Mouse (Mus musculus) kidney, embryonic 15.5 days (tissue): ENCODE measurements around the gene Cmc2. TPM values are rescaled to one million over a fixed set of nuclear protein-coding genes. Genes with fewer than 3 reads are reported as not detected.

Source experiments
- ATAC-seq: fragments of 200-750 bp; cut with Nextera tagmentation; replicated peaks from 2 replicates; pipeline ENCODE4 v1.8.0; 2017; ENCODE audit warnings: moderate TSS enrichment; ENCODE audit not compliant: low FRiP score
- H3K27ac ChIP-seq: fragments of 300-500 bp; sonication (generic); 2 replicates; pipeline ENCODE4 v1.5.1; 2015; ENCODE audit warnings: mild to moderate bottlenecking, inconsistent platforms
- H3K27me3 ChIP-seq: fragments of 300-500 bp; sonication (generic); 2 replicates; pipeline ENCODE4 v1.6.1; 2015; ENCODE audit warnings: inconsistent platforms
- H3K36me3 ChIP-seq: fragments of 300-500 bp; sonication (generic); 2 replicates; pipeline ENCODE4 v1.6.1; 2015; ENCODE audit warnings: inconsistent platforms
- H3K4me1 ChIP-seq: fragments of 300-500 bp; sonication (generic); 2 replicates; pipeline ENCODE4 v1.6.1; 2015; ENCODE audit warnings: inconsistent platforms
- H3K4me2 ChIP-seq: fragments of 300-500 bp; sonication (generic); 2 replicates; pipeline ENCODE4 v1.6.1; 2015; ENCODE audit warnings: moderate library complexity, mild to moderate bottlenecking, inconsistent platforms
- H3K4me3 ChIP-seq: fragments of 300-500 bp; sonication (generic); replicated peaks from 2 replicates; pipeline ENCODE4 v1.5.1; 2015; ENCODE audit warnings: mild to moderate bottlenecking, inconsistent platforms
- H3K9ac ChIP-seq: fragments of 300-500 bp; sonication (generic); 2 replicates; pipeline ENCODE4 v1.6.1; 2015; ENCODE audit warnings: mild to moderate bottlenecking, inconsistent platforms
- H3K9me3 ChIP-seq: fragments of 300-500 bp; sonication (generic); replicated peaks from 2 replicates; pipeline ENCODE4 v1.6.1; 2016; ENCODE audit warnings: inconsistent platforms
- whole genome bisulfite sequencing: fragments of 180-500 bp; shearing (Covaris S2); methylation state at CpG from one replicate; pipeline ENCODE4 v1.1.7; 2015; ENCODE audit warnings: mixed read lengths; 5-methylcytosine and 5-hydroxymethylcytosine counted together
- polyA plus RNA-seq: library from polyadenylated mRNA; unstranded; fragments of >200 nt; fragmentation: Nextera tagmentation; extraction: Ambion mirVana; gene quantifications from 2 replicates; pipeline ENCODE4 v1.2.1, GENCODE M21; 2015

Gene Cmc2
- polyA plus RNA-seq, 1 experiment from 2014 or later: 87.7 TPM

- peak overlapping the region; percentile 98 for H3K4me3 ChIP-seq
- under 1% methylated on average over 62 of the region's 62 CpGs for WGBS
- no peaks in the 10 kb centered on the region for H3K27me3 ChIP-seq
- H3K4me2 ChIP-seq: peak overlapping the region; percentile 94
- ATAC-seq: peak; percentile 59
- peaks cover 31% of the 10 kb centered on the region for H3K4me1 ChIP-seq
- peaks cover 17% of the 10 kb centered on the region for H3K36me3 ChIP-seq
- H3K27ac ChIP-seq: 0 out of 2 replicates have a peak overlapping the region, but pooled peaks have one; percentile 45
- no peaks in the 10 kb centered on the region for H3K9me3 ChIP-seq
- H3K9ac ChIP-seq: peak overlapping the region; percentile 88
Measured at GRCm38 (mm10) chr8:116943555-116944384, 22.5 kb upstream of the Cmc2 start.

GRCm38 (mm10) chr8:116943161-116943554 lies 21.9 kb upstream of the Cmc2 start, which contains the start of gene Atmin:
Gene Atmin, plus strand, starts transcription at chr8:116943393.
- peak; percentile 91 for ATAC-seq
- Histone ChIP-seq H3K27me3 (no peaks in the 10 kb centered on the region), H3K4me3 (peak within 1 kb of the TSS; percentile 98), H3K27ac (0 out of 2 replicates have a peak within 1 kb of the TSS, but pooled peaks have one; percentile 45), H3K4me2 (peak within 1 kb of the TSS; percentile 94), H3K4me1 (peaks cover 31% of the 10 kb centered on the region), H3K9ac (peak within 1 kb of the TSS; percentile 88), H3K9me3 (no peaks in the 10 kb centered on the region), H3K36me3 (peaks cover 23% of the 10 kb centered on the region)
- under 1% methylated on average over 46 of the region's 46 CpGs for WGBS

GRCm38 (mm10) chr8:116942284-116943058 lies 21.2 kb upstream of the Cmc2 start:
- Histone ChIP-seq H3K9ac (no peak overlapping the region), H3K27ac (no peak overlapping the region), H3K9me3 (no peaks in the 10 kb centered on the region), H3K27me3 (no peaks in the 10 kb centered on the region), H3K4me2 (peak overlapping the region; percentile 94; the same call in 1 of the 2 replicates), H3K4me3 (peak overlapping the region; percentile 98; the same call in 1 of the 2 replicates), H3K36me3 (peaks cover 30% of the 10 kb centered on the region), H3K4me1 (peaks cover 31% of the 10 kb centered on the region)
- 81% methylated on average over 12 of the region's 12 CpGs for WGBS
- 0 out of 2 replicates have a peak, but pooled peaks have one; percentile 17 for ATAC-seq

- ATAC-seq: no peak
- Histone ChIP-seq H3K9me3 (no peaks in the 10 kb centered on the region), H3K27ac (no peak overlapping the region), H3K4me3 (no peak overlapping the region), H3K4me2 (no peak overlapping the region), H3K9ac (no peak overlapping the region), H3K4me1 (no peaks in the 10 kb centered on the region), H3K27me3 (no peaks in the 10 kb centered on the region), H3K36me3 (peaks cover 89% of the 10 kb centered on the region)
- 92% methylated on average over 6 of the region's 6 CpGs for WGBS
Measured at GRCm38 (mm10) chr8:116935506-116935905, 14.3 kb upstream of the Cmc2 start.

- no peaks in the 10 kb centered on the region for H3K4me1 ChIP-seq
- no peak for ATAC-seq
- no peak overlapping the region for H3K4me2 ChIP-seq
- no peaks in the 10 kb centered on the region for H3K27me3 ChIP-seq
- H3K9ac ChIP-seq: no peak overlapping the region
- no peak overlapping the region for H3K4me3 ChIP-seq
- no peak overlapping the region for H3K27ac ChIP-seq
- no peaks in the 10 kb centered on the region for H3K9me3 ChIP-seq
- peaks cover 92% of the 10 kb centered on the region for H3K36me3 ChIP-seq
- WGBS: 86% methylated on average over 4 of the region's 4 CpGs
Measured at GRCm38 (mm10) chr8:116934976-116935375, 13.7 kb upstream of the Cmc2 start.

- Histone ChIP-seq H3K4me3 (no peak overlapping the region), H3K36me3 (peaks cover 94% of the 10 kb centered on the region), H3K27me3 (no peaks in the 10 kb centered on the region), H3K4me1 (no peaks in the 10 kb centered on the region), H3K27ac (no peak overlapping the region), H3K4me2 (no peak overlapping the region), H3K9me3 (no peaks in the 10 kb centered on the region), H3K9ac (no peak overlapping the region)
- ATAC-seq: no peak
- 92% methylated on average over 5 of the region's 5 CpGs for WGBS
Measured at GRCm38 (mm10) chr8:116928588-116928987, 7.3 kb upstream of the Cmc2 start.

- Histone ChIP-seq H3K27ac (no peak overlapping the region), H3K9ac (no peak overlapping the region), H3K27me3 (no peaks in the 10 kb centered on the region), H3K4me3 (no peak overlapping the region), H3K9me3 (no peaks in the 10 kb centered on the region), H3K4me2 (no peak overlapping the region), H3K36me3 (peaks cover 89% of the 10 kb centered on the region), H3K4me1 (no peaks in the 10 kb centered on the region)
- WGBS: 84% methylated on average over 9 of the region's 9 CpGs
- no peak for ATAC-seq
Measured at GRCm38 (mm10) chr8:116927880-116928279, 6.6 kb upstream of the Cmc2 start.

- 86% methylated on average over 8 of the region's 8 CpGs for WGBS
- H3K27me3 ChIP-seq: no peaks in the 10 kb centered on the region
- H3K4me2 ChIP-seq: no peak overlapping the region
- no peak for ATAC-seq
- no peak overlapping the region for H3K9ac ChIP-seq
- no peak overlapping the region for H3K27ac ChIP-seq
- H3K4me1 ChIP-seq: peaks cover 20% of the 10 kb centered on the region
- H3K4me3 ChIP-seq: no peak overlapping the region
- no peaks in the 10 kb centered on the region for H3K9me3 ChIP-seq
- H3K36me3 ChIP-seq: peaks cover 49% of the 10 kb centered on the region
Measured at GRCm38 (mm10) chr8:116923526-116923925, 2.3 kb upstream of the Cmc2 start.

- 25% methylated on average over 17 of the region's 17 CpGs for WGBS
- no peaks in the 10 kb centered on the region for H3K27me3 ChIP-seq
- H3K4me1 ChIP-seq: peaks cover 20% of the 10 kb centered on the region
- H3K9me3 ChIP-seq: no peaks in the 10 kb centered on the region
- 0 out of 2 replicates have a peak, but pooled peaks have one; percentile 15 for ATAC-seq
- H3K9ac ChIP-seq: peak overlapping the region; percentile 83
- H3K27ac ChIP-seq: peak overlapping the region; percentile 87
- H3K4me3 ChIP-seq: peak overlapping the region; percentile 82
- peaks cover 38% of the 10 kb centered on the region for H3K36me3 ChIP-seq
- peak overlapping the region; percentile 79 for H3K4me2 ChIP-seq
Measured at GRCm38 (mm10) chr8:116922060-116922757, 954 bp upstream of the Cmc2 start.

GRCm38 (mm10) chr8:116921005-116921336 lies 284 bp downstream of the Cmc2 start:
- peak; percentile 69 for ATAC-seq
- peaks cover 20% of the 10 kb centered on the region for H3K4me1 ChIP-seq
- H3K4me3 ChIP-seq: peak overlapping the region; percentile 82
- peak overlapping the region; percentile 83 for H3K9ac ChIP-seq
- H3K4me2 ChIP-seq: peak overlapping the region; percentile 79
- H3K9me3 ChIP-seq: no peaks in the 10 kb centered on the region
- H3K27me3 ChIP-seq: no peaks in the 10 kb centered on the region
- peak overlapping the region; percentile 87 for H3K27ac ChIP-seq
- peaks cover 37% of the 10 kb centered on the region for H3K36me3 ChIP-seq
- under 1% methylated on average over 22 of the region's 22 CpGs for WGBS

GRCm38 (mm10) chr8:116905836-116906235 lies 15.4 kb downstream of the Cmc2 start:
- no peak for ATAC-seq
- H3K4me1 ChIP-seq: no peaks in the 10 kb centered on the region
- no peak overlapping the region for H3K4me3 ChIP-seq
- peaks cover 44% of the 10 kb centered on the region for H3K36me3 ChIP-seq
- no peak overlapping the region for H3K27ac ChIP-seq
- H3K9me3 ChIP-seq: no peaks in the 10 kb centered on the region; the same call in 1 of the 2 replicates
- 95% methylated on average over 4 of the region's 4 CpGs for WGBS
- H3K27me3 ChIP-seq: no peaks in the 10 kb centered on the region
- H3K4me2 ChIP-seq: no peak overlapping the region
- H3K9ac ChIP-seq: no peak overlapping the region
